Mouse (Mus musculus) heart, embryonic 11.5 days (tissue): ENCODE measurements around the gene Vmn1r1. TPM values are rescaled to one million over a fixed set of nuclear protein-coding genes. Genes with fewer than 3 reads are reported as not detected.

Source experiments
- ATAC-seq: fragments of 200-750 bp; cut with Nextera tagmentation; replicated peaks from 2 replicates; pipeline ENCODE4 v1.8.0; 2017; ENCODE audit warnings: moderate library complexity; ENCODE audit not compliant: insufficient number of reproducible peaks, low FRiP score, low TSS enrichment
- H3K27ac ChIP-seq: fragments of 300-500 bp; sonication (generic); 2 replicates; pipeline ENCODE4 v1.5.1; 2014; ENCODE audit warnings: mild to moderate bottlenecking, low read depth, low read length
- H3K27me3 ChIP-seq: fragments of 300-500 bp; sonication (generic); 2 replicates; pipeline ENCODE4 v1.6.1; 2014; ENCODE audit warnings: mild to moderate bottlenecking, low read length, mixed read lengths; ENCODE audit not compliant: control insufficient read depth, insufficient read depth
- H3K36me3 ChIP-seq: fragments of 300-500 bp; sonication (generic); 2 replicates; pipeline ENCODE4 v1.6.1; 2014; ENCODE audit warnings: mild to moderate bottlenecking, low read length, moderate library complexity, mixed read lengths; ENCODE audit not compliant: control insufficient read depth, insufficient read depth
- H3K4me1 ChIP-seq: fragments of 300-500 bp; sonication (generic); 2 replicates; pipeline ENCODE4 v1.6.1; 2014; ENCODE audit warnings: low read length; ENCODE audit not compliant: control insufficient read depth, insufficient read depth
- H3K4me2 ChIP-seq: fragments of 300-500 bp; sonication (generic); 2 replicates; pipeline ENCODE4 v1.6.1; 2014; ENCODE audit warnings: mild to moderate bottlenecking, moderate library complexity
- H3K4me3 ChIP-seq: fragments of 300-500 bp; sonication (generic); 2 replicates; pipeline ENCODE4 v1.5.1; 2014; ENCODE audit warnings: low read depth, low read length
- H3K9ac ChIP-seq: fragments of 300-500 bp; sonication (generic); 2 replicates; pipeline ENCODE4 v1.6.1; 2014; ENCODE audit warnings: mild to moderate bottlenecking, low read depth, low read length, moderate library complexity
- H3K9me3 ChIP-seq: fragments of 300-500 bp; sonication (generic); replicated peaks from 2 replicates; pipeline ENCODE4 v1.6.1; 2016; ENCODE audit warnings: low read length; ENCODE audit not compliant: control insufficient read depth
- WGBS: fragments of 180-500 bp; shearing (Covaris S2); extraction: QIAGEN DNeasy Blood & Tissue Kit; methylation state at CpG from one replicate; pipeline ENCODE4 v1.1.7; 2014; ENCODE audit not compliant: insufficient replicate concordance; 5-methylcytosine and 5-hydroxymethylcytosine counted together
- polyA plus RNA-seq: library from polyadenylated mRNA; unstranded; fragments of >200 nt; fragmentation: Nextera tagmentation; extraction: Ambion mirVana; gene quantifications from 2 replicates; pipeline ENCODE4 v1.2.1, GENCODE M21; 2014

The Vmn1r1 gene
- polyA plus RNA-seq, 1 experiment from 2014 or later = not detected

- H3K27me3 ChIP-seq = no peaks in the 10 kb centered on the region
- no peak for ATAC-seq
- H3K27ac ChIP-seq = no peak overlapping the region
- 79% methylated on average over 11 of the region's 11 CpGs for WGBS
- H3K36me3 ChIP-seq = no peaks in the 10 kb centered on the region
- no peaks in the 10 kb centered on the region for H3K9me3 ChIP-seq
- H3K9ac ChIP-seq = no peak overlapping the region
- H3K4me3 ChIP-seq = no peak overlapping the region
- H3K4me1 ChIP-seq = peaks cover 33% of the 10 kb centered on the region
- no peak overlapping the region for H3K4me2 ChIP-seq
Measured at GRCm38 (mm10) chr1:182110185-182110584, 54.1 kb downstream of the Vmn1r1 start.

GRCm38 (mm10) chr1:182108397-182109099 lies 55.7 kb downstream of the Vmn1r1 start:
- H3K27ac ChIP-seq = peak overlapping the region; percentile 50; the same call in 1 of the 2 replicates
- WGBS = 71% methylated on average over 13 of the region's 13 CpGs

GRCm38 (mm10) chr1:182107251-182107650 lies 57.0 kb downstream of the Vmn1r1 start:
- no peak for ATAC-seq
- no peak overlapping the region for H3K4me3 ChIP-seq
- WGBS = 46% methylated on average over 9 of the region's 9 CpGs
- H3K36me3 ChIP-seq = no peaks in the 10 kb centered on the region
- H3K4me1 ChIP-seq = peaks cover 38% of the 10 kb centered on the region
- no peaks in the 10 kb centered on the region for H3K27me3 ChIP-seq
- H3K27ac ChIP-seq = peak overlapping the region; percentile 24; the same call in 1 of the 2 replicates
- H3K4me2 ChIP-seq = no peak overlapping the region
- no peaks in the 10 kb centered on the region for H3K9me3 ChIP-seq
- no peak overlapping the region for H3K9ac ChIP-seq

More at GRCm38 (mm10) chr1:182108397-182109099, 55.7 kb downstream of the Vmn1r1 start:
- Histone ChIP-seq H3K4me3 (no peak overlapping the region), H3K36me3 (no peaks in the 10 kb centered on the region), H3K27me3 (no peaks in the 10 kb centered on the region), H3K9ac (no peak overlapping the region), H3K9me3 (no peaks in the 10 kb centered on the region), H3K4me2 (no peak overlapping the region), H3K4me1 (peaks cover 37% of the 10 kb centered on the region)
- ATAC-seq = no peak

GRCm38 (mm10) chr1:182105023-182105422 lies 59.3 kb downstream of the Vmn1r1 start:
- no peak overlapping the region for H3K4me2 ChIP-seq
- WGBS = 32% methylated on average over 3 of the region's 3 CpGs
- H3K4me3 ChIP-seq = no peak overlapping the region
- H3K27me3 ChIP-seq = no peaks in the 10 kb centered on the region
- H3K27ac ChIP-seq = no peak overlapping the region
- H3K36me3 ChIP-seq = no peaks in the 10 kb centered on the region
- H3K9ac ChIP-seq = no peak overlapping the region
- no peak for ATAC-seq
- H3K4me1 ChIP-seq = peaks cover 25% of the 10 kb centered on the region
- H3K9me3 ChIP-seq = no peaks in the 10 kb centered on the region

Other genes with a start within 250 kb of the Vmn1r1 start
- gene Enah, start 144.5 kb downstream of the Vmn1r1 start, polyA plus RNA-seq = 22.1 and 32.1 TPM in 2 replicates
- 122 and 124 TPM in 2 replicates for gene Srp9, start 39.7 kb downstream of the Vmn1r1 start, polyA plus RNA-seq
- 157 and 171 TPM in 2 replicates for gene Degs1, start 118.3 kb upstream of the Vmn1r1 start, polyA plus RNA-seq
- gene Fbxo28, start 177.1 kb upstream of the Vmn1r1 start, polyA plus RNA-seq = 16.0 and 18.3 TPM in 2 replicates
- 16.3 and 19.5 TPM in 2 replicates for gene Trp53bp2, start 244.7 kb upstream of the Vmn1r1 start, polyA plus RNA-seq